Mouse (Mus musculus) monocyte, adult 59 days (primary cell): ENCODE data around the gene Sap30. TPM values are rescaled to one million over a fixed set of nuclear protein-coding genes. Genes with fewer than 3 reads are reported as not detected.

ENCODE experiments used
- total RNA-seq, 2 experiments: library from RNA; stranded (reverse); gene quantifications; one replicate each; pipeline ENCODE4 v1.2.4; 2023

Sap30 gene
- total RNA-seq: 10 to 100 TPM; 55.6 to 62.2 TPM

GRCm38 (mm10) chr8:57487441-57488155, at the start of gene Sap30:
Sap30 (minus strand) TSS chr8:57487860.

GRCm38 (mm10) chr8:57511316-57512118, 23.9 kb upstream of the Sap30 start, which contains the start of gene Hmgb2:
Hmgb2 (plus strand) TSS chr8:57511907.

GRCm38 (mm10) chr8:57455765-57456164, 31.9 kb downstream of the Sap30 start, which contains the start of gene Scrg1:
Scrg1 (plus strand) TSS chr8:57455923.

Other genes starting within 250 kb of the Sap30 start
- gene Hand2, start 166.9 kb downstream of the Sap30 start, total RNA-seq: not detected
- gene Scrg1, start 31.9 kb downstream of the Sap30 start, total RNA-seq: not detected
- 100 to 1,000 TPM; 131 TPM for gene Hmgb2, start 24.0 kb upstream of the Sap30 start, total RNA-seq
- 10 to 100 TPM; 14.7 to 15.9 TPM for gene Galnt7, start 165.2 kb upstream of the Sap30 start, total RNA-seq